Mouse (Mus musculus) naive thymus-derived CD4-positive, alpha-beta T cell, adult 2 months (primary cell): Measurements from ENCODE around the gene Flad1.

Experiments used
- DNase-seq: peaks from one replicate; pipeline ENCODE4 v3.0.0-alpha.2; 2011; ENCODE audit warnings: low read depth

Flad1 gene

GRCm38 (mm10) chr3:89382033-89382882 lies 29.4 kb downstream of the Flad1 start:
- DNase-seq, result peak; percentile 69

GRCm38 (mm10) chr3:89381233-89381632 lies 30.4 kb downstream of the Flad1 start:
- no peak for DNase-seq

DNA sequence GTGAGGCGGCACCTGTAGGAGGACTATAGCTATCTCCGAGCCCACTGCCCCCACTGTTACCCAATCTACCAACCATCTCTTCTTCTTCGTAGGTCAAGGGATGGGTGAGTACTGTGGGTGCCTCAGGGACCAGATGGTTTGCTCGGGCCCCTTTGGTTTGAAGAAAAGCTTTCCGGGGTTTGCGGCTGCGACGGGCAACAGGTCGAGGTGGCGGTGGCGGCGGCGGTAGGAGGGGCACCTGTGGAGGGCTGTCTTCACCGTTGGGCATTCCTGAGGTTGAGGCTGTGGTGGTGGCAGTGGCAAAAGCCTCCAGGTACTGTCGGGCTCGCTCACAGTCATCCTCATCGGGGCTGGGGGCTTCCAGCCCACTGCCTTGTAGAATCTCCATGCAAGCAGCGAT lies 31.0 kb downstream of the Flad1 start:
- no peak for DNase-seq

DNA sequence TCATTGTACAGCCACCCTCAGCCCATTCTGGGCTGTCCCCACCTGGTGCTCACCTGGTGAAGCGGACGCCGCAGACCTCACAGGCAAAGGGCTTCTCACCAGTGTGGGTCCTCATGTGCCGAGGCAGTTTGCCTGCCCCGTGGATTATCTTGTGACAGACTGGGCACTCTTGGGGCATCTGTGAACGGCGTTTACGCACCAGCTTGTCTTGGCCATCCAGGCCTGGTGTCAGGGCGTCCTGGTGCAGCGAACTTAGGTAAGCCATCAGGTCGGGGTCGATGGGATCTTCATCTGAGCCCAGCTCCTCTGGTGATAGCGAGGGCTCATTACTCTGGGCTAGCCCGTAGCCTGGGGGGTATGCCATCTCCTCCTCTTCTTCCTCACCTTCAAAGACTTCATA lies 31.4 kb downstream of the Flad1 start:
- peak; percentile 39 for DNase-seq

DNA sequence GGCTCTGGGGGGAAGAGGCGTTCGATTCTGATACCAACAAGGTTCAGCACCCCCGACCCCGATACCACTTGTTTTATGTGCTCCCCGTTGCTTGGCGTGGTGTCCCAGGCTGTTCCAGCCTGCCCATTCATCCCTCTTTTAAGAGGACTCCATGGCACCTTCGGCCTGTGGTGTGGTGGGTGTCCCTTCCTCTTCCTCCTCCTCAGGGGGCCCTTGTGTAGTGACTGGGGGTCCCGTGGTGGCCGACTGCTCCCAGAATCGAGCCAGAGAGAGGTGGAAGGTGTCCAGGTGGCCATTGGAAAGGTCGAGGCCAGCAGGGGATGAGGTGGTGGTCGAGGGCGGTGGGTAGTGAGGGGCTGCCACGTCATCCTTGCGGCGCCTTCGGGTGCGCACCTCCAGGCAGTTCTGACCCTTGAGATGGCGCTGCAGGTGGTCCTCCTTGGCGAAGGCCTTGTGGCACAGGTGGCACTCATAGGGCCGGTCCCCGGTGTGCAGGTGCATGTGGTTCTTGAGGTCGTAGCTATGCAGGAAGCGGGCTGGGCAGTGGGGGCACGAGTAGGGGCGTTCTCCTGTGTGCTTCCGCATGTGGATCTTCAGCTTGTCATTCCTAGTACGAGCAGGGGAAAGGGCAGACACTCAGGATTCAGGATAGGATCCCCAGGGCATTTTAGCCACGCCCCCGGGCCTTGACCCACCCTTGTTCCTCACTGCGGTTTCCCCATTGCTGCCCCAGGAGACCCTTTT lies 32.1 kb downstream of the Flad1 start:
- DNase-seq, result peak; percentile 52

- peak; percentile 88 for DNase-seq
Observed at GRCm38 (mm10) chr3:89378394-89379067, 33.1 kb downstream of the Flad1 start.

GRCm38 (mm10) chr3:89377831-89378230 lies 33.8 kb downstream of the Flad1 start:
- DNase-seq, result no peak

DNA sequence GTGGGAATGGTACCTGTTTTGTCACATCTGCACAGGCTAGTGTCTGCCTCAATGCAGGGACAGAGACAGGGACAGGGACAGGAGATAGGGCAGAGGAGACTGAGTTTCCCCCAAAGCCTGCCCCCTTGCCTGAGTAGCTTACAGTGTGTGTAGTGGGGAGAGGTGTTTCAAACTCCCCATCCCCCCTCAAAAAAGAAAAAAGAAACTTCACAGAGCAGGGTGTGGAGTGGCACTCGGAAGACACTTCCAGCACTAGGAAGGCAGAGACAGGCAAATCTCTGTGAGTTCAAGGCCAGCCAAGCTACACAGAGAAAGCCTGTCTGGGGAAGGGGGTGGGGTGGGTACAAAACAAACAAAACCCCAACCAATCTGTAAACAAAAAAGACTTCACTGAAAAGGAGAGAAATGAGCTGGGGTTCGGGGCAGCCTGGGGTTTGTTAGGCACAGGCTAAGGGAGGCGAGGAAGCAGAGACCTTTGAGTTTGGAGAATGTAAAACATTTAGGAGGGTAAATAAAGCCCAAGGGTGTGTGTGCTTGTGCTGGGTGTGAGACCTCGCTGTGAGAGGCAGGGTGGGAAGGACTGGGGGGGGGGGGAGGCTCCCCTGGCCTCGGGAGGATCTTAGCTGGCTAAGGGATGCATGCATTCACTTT lies 38.0 kb downstream of the Flad1 start:
- peak; percentile 40 for DNase-seq

GRCm38 (mm10) chr3:89367338-89367737 lies 44.3 kb downstream of the Flad1 start:
- no peak for DNase-seq

DNA sequence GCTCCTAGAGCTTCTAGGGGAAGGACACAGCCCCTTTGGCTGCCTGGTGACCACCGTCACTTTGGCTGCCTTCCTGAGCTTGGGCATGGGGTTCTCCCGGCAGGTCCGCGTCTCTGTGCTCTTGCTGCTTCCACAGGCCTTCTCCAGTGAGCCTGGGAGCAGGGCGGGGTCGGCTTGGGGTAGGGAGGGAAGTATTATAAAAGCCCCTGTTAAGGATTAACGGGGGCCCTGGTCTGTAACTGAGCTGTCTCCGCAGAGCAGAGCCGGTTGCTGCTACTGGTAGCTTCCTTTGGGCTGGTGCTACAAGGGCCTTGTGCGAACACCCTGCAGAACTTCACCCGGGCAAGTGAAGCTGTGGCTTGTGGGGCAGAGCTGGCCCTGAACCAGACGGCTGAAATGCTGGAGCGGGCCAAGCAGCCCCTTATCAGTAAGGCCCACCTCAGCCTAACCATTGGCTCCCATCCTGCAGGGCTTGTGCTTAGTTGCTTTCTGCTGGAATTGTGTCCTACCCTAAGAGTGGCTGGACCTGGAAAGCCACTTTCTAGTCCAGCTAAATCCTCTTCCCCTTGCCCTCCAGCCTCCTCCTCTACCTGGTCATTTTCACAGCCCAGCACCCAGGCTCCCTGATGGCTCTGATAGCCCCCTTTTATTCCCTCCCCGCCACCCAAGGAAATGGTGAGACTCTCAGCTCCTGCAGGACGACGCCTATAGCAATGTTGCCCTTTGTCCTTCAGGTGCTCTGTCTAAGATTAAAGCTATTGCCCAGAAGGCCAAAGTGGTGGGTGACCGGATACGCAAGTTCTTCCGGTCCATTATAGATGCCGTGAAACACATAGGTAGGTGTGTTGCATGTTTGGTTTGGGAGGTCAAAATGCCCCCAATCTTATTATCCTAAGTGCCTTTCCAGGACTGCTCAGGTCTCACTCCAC lies 45.9 kb downstream of the Flad1 start:
- no peak for DNase-seq

DNA sequence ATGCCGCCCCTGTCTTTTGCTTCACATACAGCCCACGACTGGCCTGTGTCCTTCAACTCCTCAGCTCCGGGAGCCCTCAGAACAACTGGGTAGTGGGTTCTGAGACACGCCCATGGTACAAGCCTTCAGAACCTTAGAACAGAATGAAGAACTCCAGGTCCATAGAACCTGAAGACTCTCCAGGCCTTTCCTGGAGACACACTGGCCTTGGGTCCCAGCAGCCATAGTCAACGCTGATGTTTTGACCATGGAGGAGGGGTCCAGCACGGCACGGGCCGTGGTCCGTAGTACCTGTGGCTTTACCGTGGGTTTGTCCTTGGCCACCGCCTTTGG lies 46.6 kb downstream of the Flad1 start, which contains the start of gene Dcst1:
Gene Dcst1, minus strand, starts transcription at position 101 of the 333 bp plus-strand sequence.
- DNase-seq, result no peak

- no peak for DNase-seq
Observed at GRCm38 (mm10) chr3:89364631-89365030, 47.0 kb downstream of the Flad1 start.

DNA sequence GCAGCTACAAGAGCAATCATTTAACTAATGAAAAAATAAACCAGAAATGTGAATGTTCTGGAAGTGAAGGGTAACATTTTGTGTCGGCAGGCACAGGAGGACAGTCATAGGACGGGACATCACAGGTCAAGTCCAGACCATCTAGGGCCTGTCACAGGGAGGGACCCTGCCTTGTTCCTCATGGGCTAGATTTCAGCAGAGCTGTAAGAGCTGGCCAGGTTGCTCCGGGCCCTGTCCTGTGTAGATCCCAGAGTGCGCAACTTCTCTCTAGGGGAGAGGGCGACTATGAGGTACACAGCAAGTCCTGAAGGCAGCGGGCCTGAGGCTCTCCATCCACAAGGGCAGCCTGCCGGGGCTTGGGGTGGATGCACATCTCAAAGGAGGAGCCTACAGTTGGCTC lies 50.0 kb downstream of the Flad1 start, which contains the start of gene Dcst2:
Gene Dcst2, plus strand, starts transcription at position 301 of the 400 bp plus-strand sequence.
- DNase-seq, result no peak

GRCm38 (mm10) chr3:89360237-89360636 lies 51.4 kb downstream of the Flad1 start:
- DNase-seq, result no peak

DNA sequence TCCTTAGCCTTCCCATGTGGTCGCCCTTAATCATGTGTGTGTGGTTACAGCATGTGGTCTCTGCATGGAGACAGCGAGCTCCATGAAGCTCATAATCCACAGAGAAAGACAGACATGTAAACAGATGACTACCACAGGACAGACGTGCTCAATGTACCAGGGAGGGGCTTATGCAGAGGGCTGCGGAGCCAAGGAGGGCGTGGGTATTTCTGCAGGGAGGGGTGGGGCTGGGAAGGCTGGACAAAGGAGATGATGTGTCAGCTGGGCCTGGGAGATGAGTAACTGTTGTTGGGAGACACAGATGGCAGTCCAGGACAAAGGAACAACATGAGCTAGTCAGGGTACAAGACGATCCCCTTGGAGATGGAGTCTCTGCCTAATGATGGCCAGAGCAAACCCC lies 52.0 kb downstream of the Flad1 start:
- DNase-seq, result no peak

GRCm38 (mm10) chr3:89356029-89356428 lies 55.6 kb downstream of the Flad1 start:
- DNase-seq, result no peak

DNA sequence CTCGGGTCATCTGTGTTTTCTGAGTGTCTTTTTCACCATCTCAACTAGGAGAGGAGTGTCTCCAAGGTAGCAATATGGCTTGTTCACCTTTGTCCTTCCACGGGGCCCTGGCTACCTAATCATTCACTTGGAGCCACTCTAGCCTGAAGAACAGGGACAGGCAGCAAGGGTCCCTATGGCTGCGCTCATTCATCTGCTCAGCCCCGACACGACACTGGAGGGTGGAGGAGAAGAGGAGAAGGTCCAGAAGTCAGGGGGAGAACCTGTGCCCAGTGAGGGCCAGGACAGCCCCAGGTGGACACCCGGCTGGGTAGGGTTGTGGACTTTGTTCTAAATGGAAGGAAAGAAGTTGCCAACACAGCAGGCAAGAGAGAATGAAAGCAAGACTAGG lies 56.2 kb downstream of the Flad1 start:
- DNase-seq, result no peak

DNA sequence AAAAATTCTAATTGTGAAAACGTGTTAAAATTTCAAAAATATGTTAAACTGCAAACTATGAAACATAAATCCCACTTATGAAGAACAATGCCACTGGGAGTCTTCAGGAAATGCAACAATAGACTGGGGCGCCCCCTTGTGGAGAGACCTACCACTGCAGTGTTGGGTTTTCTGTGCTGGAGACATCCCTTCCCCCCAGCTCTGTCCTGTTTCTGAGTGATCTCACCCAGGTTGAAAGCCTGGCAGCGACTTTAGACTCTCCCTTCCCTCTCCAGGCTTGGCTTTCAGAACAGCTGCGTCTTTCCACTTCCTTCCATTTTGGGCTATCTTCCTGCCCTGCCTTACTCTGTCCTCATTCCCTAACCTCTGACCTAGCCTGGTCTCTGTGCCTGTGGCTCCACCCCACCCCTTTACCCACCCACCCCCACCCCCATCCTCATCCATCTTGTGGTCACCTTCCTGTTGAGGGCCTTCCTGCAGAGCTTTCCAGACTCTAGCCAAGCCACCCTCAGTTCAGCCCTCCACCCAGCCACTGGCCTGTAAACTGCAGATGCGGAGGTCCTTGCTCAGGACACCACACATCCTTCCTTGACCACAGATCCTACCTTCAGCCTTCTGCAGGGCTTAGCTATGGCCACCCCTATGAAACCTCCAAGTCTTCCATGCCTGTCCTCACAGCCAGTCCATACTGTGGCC lies 56.7 kb downstream of the Flad1 start:
- DNase-seq, result peak; percentile 91

- DNase-seq, result no peak
Observed at GRCm38 (mm10) chr3:89351271-89351670, 60.4 kb downstream of the Flad1 start.
